26 mouse cellular contexts compared by ENCODE assay signal in the genomic region with DNA sequence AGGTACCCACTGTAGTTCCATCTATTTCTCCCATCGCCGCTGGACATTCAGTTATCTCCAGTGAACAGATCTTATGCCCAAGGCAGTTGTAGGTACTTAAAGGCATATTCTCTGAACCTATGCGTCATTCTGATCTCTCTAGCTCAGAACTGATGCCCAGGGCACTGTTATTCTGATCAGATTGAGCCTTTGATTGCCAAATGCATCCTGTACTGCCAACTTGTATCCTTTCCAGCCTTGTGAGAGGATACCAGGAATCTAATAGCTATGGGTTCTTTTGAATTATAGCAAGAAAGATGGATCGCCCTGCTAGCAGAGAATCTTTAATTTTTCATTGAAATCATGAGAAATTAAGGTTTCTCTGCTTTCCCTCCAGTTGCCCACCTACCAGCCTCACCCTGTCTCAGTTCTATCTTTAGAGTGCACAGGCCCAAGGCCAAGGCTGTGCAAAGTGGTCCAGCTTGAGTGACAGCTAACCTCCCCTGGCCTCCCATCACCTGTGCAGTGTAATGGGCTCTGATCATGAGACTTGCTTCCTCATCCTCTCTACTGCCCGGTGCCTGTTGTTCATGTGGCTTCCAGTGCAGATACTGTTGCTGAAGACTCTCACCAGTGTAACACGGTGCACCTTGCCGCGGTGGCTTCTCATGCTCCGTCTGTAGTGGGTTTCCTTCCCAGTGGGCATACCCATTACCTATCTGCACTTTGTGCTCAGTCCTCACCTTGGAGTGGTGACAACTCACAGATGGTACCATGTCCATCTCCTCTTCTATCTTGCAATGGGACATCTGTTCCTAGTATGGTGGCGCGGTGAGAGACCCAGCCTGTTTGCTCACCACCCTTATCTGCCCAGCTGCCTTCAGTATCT.
"Had no signal": no experiment of that assay in that cellular context is flagged by ENCODE, and none has a peak within 500 bp of the region (broad histone marks: within the 10 kb centered on the region; RNA-seq: fewer than 3 reads in every experiment).

No protein-coding gene starts in this region.

- H3K27me3 ChIP-seq: hindbrain, embryonic 12.5 days; intestine, embryonic 15.5 days; liver, embryonic 13.5 days had no signal

- H3K4me2 ChIP-seq: heart, embryonic 12.5 days; hindbrain, embryonic 12.5 days; hindbrain, embryonic 14.5 days; intestine, embryonic 15.5 days; limb, embryonic 12.5 days; liver, embryonic 11.5 days; liver, embryonic 13.5 days had no signal

- H3K4me1 ChIP-seq: intestine, embryonic 15.5 days; limb, embryonic 10.5 days; limb, embryonic 12.5 days; liver, embryonic 13.5 days had no signal

- H3K36me3 ChIP-seq: heart, embryonic 10.5 days; heart, embryonic 12.5 days; hindbrain, embryonic 10.5 days; hindbrain, embryonic 12.5 days; intestine, embryonic 15.5 days; limb, embryonic 10.5 days; limb, embryonic 12.5 days; liver, embryonic 13.5 days had no signal

- H3K9ac ChIP-seq: heart, embryonic 12.5 days; hindbrain, embryonic 12.5 days; hindbrain, embryonic 14.5 days; intestine, embryonic 15.5 days; limb, embryonic 12.5 days; liver, embryonic 13.5 days had no signal

- H3K27ac ChIP-seq: gastrocnemius, adult 2 months; heart, embryonic 10.5 days; hindbrain, embryonic 10.5 days; hindbrain, embryonic 12.5 days; hindbrain, embryonic 14.5 days; intestine, embryonic 15.5 days; left cerebral cortex, adult 2 months; limb, embryonic 10.5 days; limb, embryonic 12.5 days; liver, embryonic 13.5 days had no signal

- H3K4me3 ChIP-seq: gastrocnemius, adult 2 months; heart, embryonic 10.5 days; heart, embryonic 12.5 days; hindbrain, embryonic 10.5 days; hindbrain, embryonic 12.5 days; intestine, embryonic 15.5 days; left cerebral cortex, adult 2 months; limb, embryonic 10.5 days; limb, embryonic 12.5 days; liver, embryonic 13.5 days had no signal

- DNase-seq: gastrocnemius, adult 2 months; gastrocnemius, postnatal 10 days; gastrocnemius, postnatal 25 days; heart, adult 18-20 months; heart, postnatal 10 days; heart, postnatal 4 days; kidney, adult 18-20 months; kidney, adult 8-10 months; kidney, postnatal 10 days; kidney, postnatal 25 days; kidney, postnatal 4 days; liver; liver, embryonic 13.5 days had no signal

- ATAC-seq: hindbrain, embryonic 16.5 days; inflammation-experienced regulatory T-cells, adult 6 months; intestine, embryonic 15.5 days; intestine, postnatal 0 days had no signal

- H3K9me3 ChIP-seq: heart, embryonic 10.5 days; heart, embryonic 12.5 days; hindbrain, embryonic 10.5 days; hindbrain, embryonic 12.5 days; intestine, embryonic 15.5 days; limb, embryonic 10.5 days; limb, embryonic 12.5 days; liver, embryonic 13.5 days had no signal
